Mouse (Mus musculus) olfactory bulb, adult 2 months (tissue): ENCODE results near the gene Trio.

Source experiments
- CTCF ChIP-seq: fragments of 200-500 bp; IDR thresholded peaks from 2 replicates; pipeline ENCODE4 v1.5.1; 2012; ENCODE audit warnings: low read depth, mild to moderate bottlenecking, low read length, moderate library complexity; ENCODE audit not compliant: insufficient read depth
- POLR2A ChIP-seq: fragments of 200-500 bp; IDR thresholded peaks from 2 replicates; pipeline ENCODE4 v1.6.1; 2012; ENCODE audit warnings: mild to moderate bottlenecking, low read depth, low read length, moderate library complexity; ENCODE audit not compliant: insufficient read depth

GRCm38 (mm10) chr15:27869001-27869400 is 156.6 kb downstream of the Trio start:
- TF ChIP-seq POLR2A = no peak
- no peak for TF ChIP-seq CTCF
